Mouse (Mus musculus): ENCODE measurements at regions not wholly inside any gene's neighbourhood (a gene's known extent, or its start where the extent isn't known, plus 50 kb on each side); places are given as distances from the start of the nearest gene placed in this dataset.

- DNase-seq (ENCODE audit: low spot score): no peak
Measured at GRCm38 (mm10) chr10:109607121-109607520, 596.3 kb upstream of the Syt1 start.

- DNase-seq (ENCODE audit: low spot score): no peak
Measured at GRCm38 (mm10) chr10:109603241-109603640, 592.5 kb upstream of the Syt1 start.

- no peak for DNase-seq (ENCODE audit: low spot score)
Measured at GRCm38 (mm10) chr10:109598604-109599003, 587.8 kb upstream of the Syt1 start.

DNA sequence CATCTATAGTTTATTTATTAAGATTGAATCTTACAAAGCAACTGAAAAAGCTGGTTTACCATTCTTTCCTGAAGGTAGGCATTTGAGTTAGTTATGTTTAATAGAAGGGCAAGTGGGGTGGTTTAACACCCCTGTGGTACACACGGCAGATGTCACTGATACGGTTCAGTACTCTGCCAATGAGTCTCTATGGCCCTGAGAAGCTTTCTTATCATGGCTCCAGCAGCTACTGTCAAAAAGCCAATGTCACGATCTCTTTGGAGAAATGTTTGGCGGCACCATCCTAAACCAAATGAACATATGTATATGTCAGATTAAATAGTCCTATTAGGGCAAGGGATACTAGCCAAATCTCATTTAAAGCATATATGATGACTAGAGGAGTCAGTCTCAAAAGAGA is 562.4 kb upstream of the Syt1 start:
- no peak for DNase-seq (ENCODE audit: low spot score)

DNA sequence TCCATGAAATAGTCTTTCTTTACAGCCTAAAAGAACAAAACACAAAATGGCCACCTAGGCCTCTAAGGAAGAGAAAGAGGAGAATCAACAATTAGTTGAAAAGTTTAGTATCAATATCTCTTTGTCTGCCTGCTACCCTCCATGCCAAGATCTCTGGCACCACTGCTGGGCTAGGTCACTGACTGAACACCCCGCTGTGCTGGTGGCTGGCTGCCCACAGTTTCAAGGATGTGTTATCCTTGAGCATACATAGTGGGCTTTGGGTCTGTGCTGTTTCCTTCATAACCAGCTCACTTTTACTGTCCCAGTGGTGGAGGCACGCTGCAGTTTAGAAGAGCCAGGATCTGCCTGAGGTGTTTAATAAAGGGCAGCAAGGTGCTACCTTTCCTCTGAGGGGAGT is 559.0 kb upstream of the Syt1 start:
- no peak for DNase-seq (ENCODE audit: low spot score)

DNA sequence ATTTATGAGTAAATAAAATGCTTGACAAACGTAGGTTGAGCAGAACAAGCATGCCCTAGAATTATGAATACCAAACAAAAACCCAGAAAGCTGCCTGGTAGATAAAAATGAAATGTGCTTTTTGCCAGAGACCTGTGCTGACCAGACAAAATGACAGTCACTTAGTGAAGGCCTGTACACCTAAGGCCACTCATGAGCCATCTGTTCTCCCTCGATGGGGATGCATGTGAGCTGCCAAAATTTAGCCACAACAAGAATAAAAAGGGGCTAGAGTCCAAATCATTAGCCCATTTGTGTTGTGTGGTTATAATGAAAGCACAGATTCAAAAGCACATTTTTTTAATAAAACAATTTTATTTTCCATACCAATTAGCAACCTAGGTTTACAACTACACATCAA is 555.9 kb upstream of the Syt1 start:
- no peak for DNase-seq (ENCODE audit: low spot score)

- no peak for DNase-seq (ENCODE audit: low spot score)
Measured at GRCm38 (mm10) chr10:109561638-109562037, 550.9 kb upstream of the Syt1 start.

DNA sequence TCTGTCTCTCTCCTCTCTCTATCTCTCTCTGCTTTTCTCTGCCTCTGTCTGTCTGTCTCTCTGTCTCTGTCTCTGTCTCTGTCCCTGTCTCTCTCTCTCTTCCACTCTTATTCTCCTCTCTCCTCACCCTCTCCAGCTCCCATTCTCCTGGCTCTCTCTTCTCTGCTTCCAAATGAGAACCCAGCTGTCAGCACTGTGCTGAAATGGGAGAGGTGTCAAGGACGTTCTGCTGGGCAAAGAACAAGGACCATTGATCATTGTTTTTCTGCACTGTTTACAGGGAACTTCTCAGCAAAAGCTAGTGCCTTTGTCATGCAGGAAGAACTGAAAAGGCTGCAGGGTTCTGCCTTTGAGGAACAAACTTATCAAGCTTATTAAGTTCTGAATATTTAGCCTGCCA is 550.3 kb upstream of the Syt1 start:
- peak; percentile 9 for DNase-seq (ENCODE audit: low spot score)

DNA sequence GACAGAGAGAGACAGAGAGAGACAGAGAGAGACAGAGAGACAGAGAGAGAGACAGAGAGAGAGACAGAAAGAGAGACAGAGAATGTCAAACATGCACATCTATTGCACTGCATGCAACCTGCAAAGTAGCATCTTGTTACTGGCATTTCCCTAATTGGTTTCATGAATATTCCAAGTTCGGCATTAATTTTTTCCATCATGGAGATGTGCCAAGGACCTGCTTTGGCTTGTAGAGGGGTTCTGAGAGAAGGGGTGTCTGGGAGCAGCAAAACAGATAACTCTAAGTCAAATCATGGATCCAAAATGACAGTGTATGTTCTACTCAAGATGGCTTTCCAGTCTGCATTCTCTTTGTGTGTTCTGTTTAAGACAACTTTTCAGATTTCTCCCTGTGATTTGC is 532.5 kb upstream of the Syt1 start:
- DNase-seq (ENCODE audit: low spot score): no peak

DNA sequence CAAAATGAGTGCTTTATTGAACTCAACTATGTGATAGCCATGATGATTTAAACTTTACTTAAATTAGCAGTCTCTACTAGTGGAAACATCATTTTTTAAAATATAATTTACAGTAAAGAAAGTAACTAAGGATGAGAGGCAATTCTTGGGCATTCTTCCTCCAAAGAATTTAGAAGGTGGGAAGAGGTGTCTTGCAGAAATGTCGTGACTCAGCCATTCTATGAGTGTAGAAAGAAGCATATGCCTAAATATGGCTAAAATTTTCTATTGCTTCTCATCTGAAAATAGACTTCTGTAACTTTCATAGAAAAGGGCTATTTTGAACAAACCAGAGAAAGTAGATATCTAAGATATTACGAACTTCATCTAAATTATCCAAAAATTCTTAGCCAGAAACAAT is 529.4 kb upstream of the Syt1 start:
- DNase-seq (ENCODE audit: low spot score): no peak

DNA sequence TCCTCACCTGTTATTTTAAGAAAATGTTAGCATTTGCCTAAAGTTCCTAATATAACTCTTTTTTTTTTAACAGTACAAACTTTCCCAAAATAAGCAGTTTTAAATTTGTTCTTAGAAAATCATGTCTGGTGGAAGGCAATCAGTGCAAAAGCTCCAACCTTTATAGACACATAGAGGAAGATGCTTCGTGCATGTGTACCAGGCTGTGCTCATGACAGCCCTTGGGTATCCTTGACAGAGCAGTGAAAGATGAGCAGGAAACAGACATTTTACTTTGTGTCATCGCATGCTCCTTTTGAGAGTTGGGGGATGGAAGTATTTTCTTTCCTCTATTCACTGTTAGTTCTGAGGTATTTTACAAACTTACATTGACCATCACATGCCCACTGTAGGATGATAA is 517.3 kb upstream of the Syt1 start:
- no peak for DNase-seq (ENCODE audit: low spot score)

GRCm38 (mm10) chr10:109521681-109522080 is 510.9 kb upstream of the Syt1 start:
- no peak for DNase-seq (ENCODE audit: low spot score)

DNA sequence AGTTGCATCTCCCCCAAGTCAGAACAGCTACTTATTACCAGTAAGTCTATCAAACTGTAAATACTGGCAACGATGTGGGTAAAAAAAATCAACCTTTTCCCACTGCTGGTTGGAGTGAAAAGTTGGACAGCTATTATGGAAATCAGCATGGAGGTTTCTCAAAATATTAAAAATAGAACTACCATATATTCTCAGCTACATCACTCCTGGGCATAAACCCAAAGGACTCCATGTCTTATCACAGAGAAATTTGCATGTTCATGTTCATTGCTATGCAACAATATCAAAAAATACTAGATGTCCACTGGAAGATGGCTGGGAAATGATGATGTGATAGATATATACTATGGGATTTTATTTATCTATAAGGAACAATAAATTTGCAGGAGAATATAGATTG is 506.9 kb upstream of the Syt1 start:
- DNase-seq (ENCODE audit: low spot score): no peak

DNA sequence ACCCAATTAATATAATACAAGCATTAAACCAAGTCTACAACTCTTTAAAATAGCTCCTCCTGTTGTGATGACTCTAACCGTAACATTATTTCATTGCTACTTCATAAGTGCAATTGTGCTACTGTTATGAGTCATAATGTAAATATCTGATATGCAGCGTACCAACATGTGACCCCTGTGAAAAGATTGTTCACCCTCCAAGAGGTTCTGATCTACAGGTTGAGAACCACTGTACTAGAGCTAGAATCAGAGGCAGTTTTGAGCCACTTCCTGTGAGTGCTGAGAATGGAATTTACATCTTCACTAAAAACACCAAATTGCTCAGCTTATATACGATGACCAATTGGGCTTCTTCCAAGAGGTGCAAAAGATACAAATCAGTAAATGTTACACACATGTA is 504.4 kb upstream of the Syt1 start:
- no peak for DNase-seq (ENCODE audit: low spot score)

- DNase-seq (ENCODE audit: low spot score): no peak
Measured at GRCm38 (mm10) chr10:109510917-109511715, 500.3 kb upstream of the Syt1 start.

- DNase-seq (ENCODE audit: low spot score): no peak
Measured at GRCm38 (mm10) chr10:109508553-109508952, 497.8 kb upstream of the Syt1 start.

- no peak for DNase-seq (ENCODE audit: low spot score)
Measured at GRCm38 (mm10) chr10:109507228-109507627, 496.4 kb upstream of the Syt1 start.

GRCm38 (mm10) chr10:109504683-109505082 is 493.9 kb upstream of the Syt1 start:
- DNase-seq (ENCODE audit: low spot score): peak; percentile 25

DNA sequence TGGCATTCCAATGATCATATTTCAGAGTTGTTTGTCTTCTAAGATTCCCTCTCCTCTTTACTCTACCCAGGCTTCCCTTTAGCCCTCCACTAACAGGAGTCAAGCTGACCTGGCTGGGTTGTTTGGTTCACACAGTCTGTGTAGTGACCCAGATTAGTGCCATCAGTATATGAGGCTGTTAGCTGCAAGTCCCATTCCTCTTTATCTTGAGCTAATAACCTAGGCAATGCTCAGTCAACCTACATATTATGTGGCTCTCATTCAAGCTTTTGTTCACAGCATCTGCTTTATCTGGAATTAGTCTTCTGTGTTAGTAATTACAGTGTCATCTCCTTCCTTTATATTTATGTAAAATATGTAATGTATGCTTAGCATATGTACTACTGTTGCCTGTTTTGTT is 490.1 kb upstream of the Syt1 start:
- DNase-seq (ENCODE audit: low spot score): no peak

- DNase-seq (ENCODE audit: low spot score): no peak
Measured at GRCm38 (mm10) chr10:109498301-109498700, 487.5 kb upstream of the Syt1 start.

- peak; percentile 46 for DNase-seq (ENCODE audit: low spot score)
Measured at GRCm38 (mm10) chr10:109496161-109496560, 485.4 kb upstream of the Syt1 start.

DNA sequence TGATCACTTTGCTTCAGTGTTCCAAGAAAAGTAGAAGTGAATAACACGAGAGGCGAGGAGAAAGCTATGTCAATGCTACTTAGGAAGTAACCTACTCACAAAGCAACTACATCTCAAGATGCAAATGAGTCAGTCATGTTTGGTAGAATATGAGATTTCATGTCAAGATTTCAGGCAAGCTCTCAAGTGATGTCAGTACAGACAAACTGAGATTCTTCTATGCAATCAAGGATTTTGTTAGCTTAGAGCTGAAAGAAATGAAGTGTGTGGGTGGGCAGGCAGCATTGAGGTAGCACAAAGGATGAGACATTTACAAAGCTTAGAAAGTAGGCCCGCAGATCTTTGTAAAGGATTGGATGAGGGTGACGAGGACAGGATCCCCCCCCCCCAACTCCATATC is 480.0 kb upstream of the Syt1 start:
- no peak for DNase-seq (ENCODE audit: low spot score)

DNA sequence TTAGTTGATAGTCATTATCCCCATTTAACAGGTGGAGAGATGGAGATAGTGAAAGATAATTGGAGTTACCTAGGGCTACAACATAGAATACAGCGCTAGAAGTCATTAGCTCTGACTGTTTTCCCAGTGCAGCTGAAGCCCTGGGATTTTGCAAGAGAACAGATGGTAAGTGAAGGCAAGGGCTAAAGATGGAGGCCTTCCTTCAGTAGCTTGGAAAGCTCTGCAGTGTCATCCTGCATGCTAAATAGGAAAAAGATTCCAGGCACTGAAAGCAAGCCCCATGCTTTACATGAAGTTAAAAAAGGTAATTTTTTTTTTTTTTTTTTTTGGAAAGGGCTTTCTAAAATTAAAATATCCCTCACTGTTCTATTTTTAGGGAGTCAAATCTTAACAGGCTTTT is 477.2 kb upstream of the Syt1 start:
- no peak for DNase-seq (ENCODE audit: low spot score)

GRCm38 (mm10) chr10:109486917-109487604 is 476.3 kb upstream of the Syt1 start:
- DNase-seq (ENCODE audit: low spot score): no peak
